Mouse (Mus musculus): ENCODE data around the gene Ehmt2. TPM values are rescaled to one million over a fixed set of nuclear protein-coding genes. Genes with fewer than 3 reads are reported as not detected.

Ehmt2 gene
- polyA plus RNA-seq, 1 experiment from 2014 or later = 59.6 TPM

DNA sequence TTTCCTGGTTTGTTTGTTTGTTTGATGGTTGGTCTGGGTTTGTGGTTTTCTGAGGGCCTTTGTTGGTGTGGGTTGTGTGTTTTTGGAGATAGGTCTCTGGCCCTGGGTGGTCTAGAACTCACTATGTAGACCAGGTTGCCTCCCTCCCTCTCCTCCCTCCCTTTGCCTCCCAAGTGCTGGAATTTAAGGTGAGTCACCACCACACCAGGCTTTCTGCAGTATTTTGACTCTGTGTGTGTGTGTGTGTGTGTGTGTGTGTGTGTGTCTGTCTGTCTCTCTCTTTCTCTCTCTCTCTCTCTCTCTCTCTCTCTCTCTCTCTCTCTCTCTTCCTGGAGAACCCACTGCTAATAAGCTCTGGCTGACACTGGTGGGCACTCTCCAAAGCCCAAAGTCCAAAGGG, 17.1 kb upstream of the Ehmt2 start:
- Histone ChIP-seq H3K4me3 (ENCODE audit: inconsistent target) (no peak overlapping the region), H3K36me3 (ENCODE audit: inconsistent target) (no peaks in the 10 kb centered on the region), H3K27ac (no peak overlapping the region), H3K79me2 (ENCODE audit: inconsistent target) (no peaks in the 10 kb centered on the region)

DNA sequence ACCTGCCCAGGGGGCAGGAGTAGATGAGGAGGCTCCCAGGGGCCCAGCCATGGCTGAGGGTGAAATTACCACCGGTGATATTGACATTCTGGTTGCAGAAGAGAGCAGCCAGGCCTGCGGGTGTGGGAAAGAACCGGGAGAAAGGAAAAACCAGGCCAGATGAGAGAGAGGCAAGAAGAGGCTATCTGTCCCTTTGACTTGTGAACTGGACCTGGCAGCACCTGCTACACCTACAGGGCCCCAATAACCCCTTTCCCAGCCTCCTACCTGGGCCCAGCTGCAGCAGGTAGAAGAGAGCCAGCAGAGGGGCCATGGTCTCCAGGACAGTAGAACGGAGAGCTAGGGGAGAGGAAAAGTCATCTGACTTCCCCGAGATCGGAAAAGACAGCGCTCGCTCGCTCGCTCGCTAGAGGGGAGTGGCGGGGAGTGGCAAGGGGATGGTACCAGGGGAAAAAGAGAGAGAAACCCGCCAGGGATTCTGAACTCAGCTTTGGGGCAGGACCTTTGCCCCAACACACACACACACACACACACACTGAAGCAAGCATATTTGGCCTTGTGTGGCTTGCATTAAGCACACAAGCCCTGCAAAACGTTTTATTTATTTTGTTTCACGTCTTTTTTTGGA, 16.5 kb upstream of the Ehmt2 start, which contains the start of gene Gm20547:
Gm20547 (minus strand) TSS at position 360 of the 628 bp plus-strand sequence.
- H3K79me2 ChIP-seq (ENCODE audit: inconsistent target) = no peaks in the 10 kb centered on the region
- no peak within 1 kb of the TSS for H3K4me3 ChIP-seq (ENCODE audit: inconsistent target)
- 93% methylated on average over 14 of the region's 15 CpGs for WGBS (ENCODE audit: missing documents)
- H3K27ac ChIP-seq = peak within 1 kb of the TSS; percentile 19; the same call in 1 of the 2 replicates
- H3K36me3 ChIP-seq (ENCODE audit: inconsistent target) = no peaks in the 10 kb centered on the region

DNA sequence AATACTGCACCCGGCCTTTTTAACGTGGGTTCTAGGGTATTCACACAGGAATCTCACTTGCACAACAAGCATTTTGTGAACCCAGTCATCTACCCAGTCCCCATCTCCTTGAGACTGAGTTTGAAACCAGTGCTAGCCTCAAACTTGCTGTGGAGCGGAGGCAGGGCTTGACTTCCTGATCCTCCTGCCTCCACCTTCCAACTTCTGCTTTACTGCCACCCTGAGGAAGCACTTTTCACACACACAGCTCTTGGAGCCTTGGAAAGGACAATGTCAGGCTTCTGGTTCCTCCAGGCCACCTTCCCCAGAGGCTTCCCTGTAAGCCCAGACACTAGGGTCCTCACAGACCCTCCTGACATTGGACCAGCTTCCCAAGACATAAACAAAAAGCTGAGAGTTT, 14.9 kb upstream of the Ehmt2 start:
- Histone ChIP-seq H3K27ac (peak overlapping the region; percentile 19), H3K79me2 (ENCODE audit: inconsistent target) (no peaks in the 10 kb centered on the region), H3K36me3 (ENCODE audit: inconsistent target) (no peaks in the 10 kb centered on the region), H3K4me3 (ENCODE audit: inconsistent target) (no peak overlapping the region)
- WGBS (ENCODE audit: missing documents) = 23% methylated on average over 3 of the region's 3 CpGs

GRCm38 (mm10) chr17:34884704-34885103, 13.6 kb upstream of the Ehmt2 start:
- WGBS (ENCODE audit: missing documents) = 95% methylated on average over 6 of the region's 6 CpGs
- Histone ChIP-seq H3K36me3 (ENCODE audit: inconsistent target) (no peaks in the 10 kb centered on the region), H3K27ac (no peak overlapping the region), H3K79me2 (ENCODE audit: inconsistent target) (no peaks in the 10 kb centered on the region), H3K4me3 (ENCODE audit: inconsistent target) (no peak overlapping the region)

GRCm38 (mm10) chr17:34885615-34886014, 12.7 kb upstream of the Ehmt2 start:
- no peak overlapping the region for H3K27ac ChIP-seq
- WGBS (ENCODE audit: missing documents) = 97% methylated on average over 3 of the region's 3 CpGs
- H3K79me2 ChIP-seq (ENCODE audit: inconsistent target) = no peaks in the 10 kb centered on the region
- no peak overlapping the region for H3K4me3 ChIP-seq (ENCODE audit: inconsistent target)
- H3K36me3 ChIP-seq (ENCODE audit: inconsistent target) = no peaks in the 10 kb centered on the region

DNA sequence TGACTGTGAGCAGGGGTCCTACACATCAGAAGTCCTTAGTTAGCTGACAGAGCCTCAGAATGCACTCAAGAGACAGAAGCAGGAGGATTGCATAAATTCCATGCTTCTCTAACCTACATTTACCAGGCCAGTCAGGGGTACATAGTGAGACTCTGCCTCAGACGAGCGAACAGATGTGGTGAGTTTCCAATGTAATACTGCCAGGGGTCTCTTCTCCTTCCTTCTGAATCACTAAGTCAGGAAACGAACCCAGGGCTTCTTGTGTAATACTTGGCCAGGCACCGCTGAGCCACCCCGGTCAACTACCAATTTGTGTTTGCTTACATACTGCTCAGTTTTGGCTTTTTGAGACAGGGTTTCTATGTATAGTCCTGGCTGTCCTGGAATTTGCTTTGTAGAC, 10.3 kb upstream of the Ehmt2 start:
- no peak overlapping the region for H3K27ac ChIP-seq

DNA sequence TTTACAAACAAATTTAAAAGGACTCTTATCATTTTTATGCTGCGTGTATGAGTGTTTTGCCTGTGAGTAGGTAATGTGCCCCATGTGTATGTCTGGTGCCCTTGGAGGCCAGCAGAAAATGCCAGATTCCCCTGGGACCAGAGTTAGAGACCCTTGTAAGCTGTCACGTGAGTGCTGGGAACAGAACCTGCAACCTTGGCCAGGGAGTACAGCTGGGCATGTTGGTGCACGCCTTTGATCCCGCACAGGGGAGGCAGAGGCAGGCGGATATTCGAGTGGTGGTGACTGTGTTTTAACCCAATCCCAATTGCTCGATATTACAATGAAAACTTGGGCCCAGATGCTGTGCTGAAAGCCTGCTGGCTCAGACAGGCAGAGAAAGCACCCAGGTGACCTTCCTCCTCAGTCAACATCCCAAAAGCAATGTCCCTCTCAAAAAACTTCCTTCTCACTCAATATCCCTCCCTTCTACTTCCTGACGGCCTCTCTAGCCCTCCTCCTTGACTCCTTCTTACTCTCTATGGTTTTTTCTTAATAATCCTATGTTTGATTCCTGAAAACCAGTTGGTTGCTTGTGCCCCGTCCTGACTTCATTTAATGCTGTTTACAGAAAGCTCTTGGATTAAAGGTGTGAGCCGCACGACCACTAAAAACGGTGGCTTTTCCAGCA, 8.1 kb upstream of the Ehmt2 start:
- no peak overlapping the region for H3K4me3 ChIP-seq (ENCODE audit: inconsistent target)
- H3K27ac ChIP-seq = no peak overlapping the region
- 93% methylated on average over 12 of the region's 12 CpGs for WGBS (ENCODE audit: missing documents)
- H3K79me2 ChIP-seq (ENCODE audit: inconsistent target) = no peaks in the 10 kb centered on the region
- H3K36me3 ChIP-seq (ENCODE audit: inconsistent target) = no peaks in the 10 kb centered on the region

More for the DNA sequence above, 10.3 kb upstream of the Ehmt2 start:
- Histone ChIP-seq H3K36me3 (ENCODE audit: inconsistent target) (no peaks in the 10 kb centered on the region), H3K4me3 (ENCODE audit: inconsistent target) (no peak overlapping the region), H3K79me2 (ENCODE audit: inconsistent target) (no peaks in the 10 kb centered on the region)
- WGBS (ENCODE audit: missing documents) = 42% methylated on average over 5 of the region's 5 CpGs

DNA sequence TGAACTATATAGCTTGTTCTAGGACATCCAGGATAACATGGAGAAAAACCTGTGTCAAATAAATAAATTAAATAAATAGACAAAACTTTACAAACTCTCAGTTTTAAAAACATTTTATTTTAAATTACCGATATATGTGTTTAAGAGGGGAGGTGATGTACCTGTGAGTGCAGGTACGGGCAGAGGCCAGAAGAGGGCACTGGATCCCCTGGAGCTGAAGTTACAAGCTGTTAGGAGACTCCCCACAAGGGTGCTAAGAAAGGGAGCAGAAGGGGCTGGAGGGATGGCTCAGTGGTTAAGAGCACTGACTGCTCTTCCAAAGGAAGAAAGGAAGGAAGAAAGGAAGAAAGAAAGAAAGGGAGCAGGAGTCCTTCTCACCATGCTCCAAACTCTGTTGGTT, 6.9 kb upstream of the Ehmt2 start:
- WGBS (ENCODE audit: missing documents) = 100% methylated on average over 2 of the region's 2 CpGs
- Histone ChIP-seq H3K79me2 (ENCODE audit: inconsistent target) (no peaks in the 10 kb centered on the region), H3K27ac (no peak overlapping the region), H3K4me3 (ENCODE audit: inconsistent target) (no peak overlapping the region), H3K36me3 (ENCODE audit: inconsistent target) (no peaks in the 10 kb centered on the region)

GRCm38 (mm10) chr17:34893072-34893824, 5.0 kb upstream of the Ehmt2 start:
- 91% methylated on average over 12 of the region's 12 CpGs for WGBS (ENCODE audit: missing documents)
- no peaks in the 10 kb centered on the region for H3K79me2 ChIP-seq (ENCODE audit: inconsistent target)
- peak overlapping the region; percentile 54 for H3K27ac ChIP-seq
- peak overlapping the region; percentile 14; the same call in 1 of the 2 replicates for H3K4me3 ChIP-seq (ENCODE audit: inconsistent target)
- H3K36me3 ChIP-seq (ENCODE audit: inconsistent target) = no peaks in the 10 kb centered on the region

- H3K36me3 ChIP-seq (ENCODE audit: inconsistent target) = no peaks in the 10 kb centered on the region
- H3K4me3 ChIP-seq (ENCODE audit: inconsistent target) = peak overlapping the region; percentile 14; the same call in 1 of the 2 replicates
- WGBS (ENCODE audit: missing documents) = 4% methylated on average over 20 of the region's 51 CpGs
- peak overlapping the region; percentile 54 for H3K27ac ChIP-seq
- peaks cover 2% of the 10 kb centered on the region for H3K79me2 ChIP-seq (ENCODE audit: inconsistent target)
Measured at GRCm38 (mm10) chr17:34894074-34894597, 4.1 kb upstream of the Ehmt2 start.

- H3K79me2 ChIP-seq (ENCODE audit: inconsistent target) = peaks cover 10% of the 10 kb centered on the region
- no peak overlapping the region for H3K27ac ChIP-seq
- peak overlapping the region; percentile 26; the same call in 1 of the 2 replicates for H3K4me3 ChIP-seq (ENCODE audit: inconsistent target)
- 22% methylated on average over 42 of the region's 51 CpGs for WGBS (ENCODE audit: missing documents)
- no peaks in the 10 kb centered on the region for H3K36me3 ChIP-seq (ENCODE audit: inconsistent target)
Measured at GRCm38 (mm10) chr17:34894801-34895530, 3.3 kb upstream of the Ehmt2 start.

- WGBS (ENCODE audit: missing documents) = 90% methylated on average over 11 of the region's 15 CpGs
- H3K4me3 ChIP-seq (ENCODE audit: inconsistent target) = no peak overlapping the region
Measured at GRCm38 (mm10) chr17:34895724-34896123, 2.5 kb upstream of the Ehmt2 start.

DNA sequence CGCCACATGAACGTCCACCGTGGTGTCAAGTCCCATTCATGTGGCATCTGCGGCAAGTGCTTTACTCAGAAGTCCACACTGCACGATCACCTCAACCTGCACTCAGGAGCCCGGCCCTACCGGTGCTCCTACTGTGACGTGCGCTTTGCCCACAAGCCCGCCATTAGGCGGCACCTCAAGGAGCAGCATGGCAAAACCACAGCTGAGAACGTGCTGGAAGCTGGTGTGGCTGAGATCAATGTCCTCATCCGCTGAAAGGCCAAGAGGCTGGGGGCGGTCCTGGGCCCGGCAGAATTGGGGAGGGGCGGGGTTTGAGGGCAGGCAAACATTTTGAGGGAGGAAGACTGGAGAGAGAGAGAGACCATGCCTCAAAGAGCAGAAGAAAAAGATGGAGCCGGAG, 1.9 kb upstream of the Ehmt2 start:
- Histone ChIP-seq H3K36me3 (ENCODE audit: inconsistent target) (no peaks in the 10 kb centered on the region), H3K27ac (no peak overlapping the region), H3K4me3 (ENCODE audit: inconsistent target) (no peak overlapping the region), H3K79me2 (ENCODE audit: inconsistent target) (peaks cover 24% of the 10 kb centered on the region)
- WGBS (ENCODE audit: missing documents) = 68% methylated on average over 17 of the region's 17 CpGs

More at GRCm38 (mm10) chr17:34895724-34896123, 2.5 kb upstream of the Ehmt2 start:
- H3K79me2 ChIP-seq (ENCODE audit: inconsistent target) = peaks cover 17% of the 10 kb centered on the region
- no peaks in the 10 kb centered on the region for H3K36me3 ChIP-seq (ENCODE audit: inconsistent target)
- H3K27ac ChIP-seq = no peak overlapping the region
